In the genomic region with DNA sequence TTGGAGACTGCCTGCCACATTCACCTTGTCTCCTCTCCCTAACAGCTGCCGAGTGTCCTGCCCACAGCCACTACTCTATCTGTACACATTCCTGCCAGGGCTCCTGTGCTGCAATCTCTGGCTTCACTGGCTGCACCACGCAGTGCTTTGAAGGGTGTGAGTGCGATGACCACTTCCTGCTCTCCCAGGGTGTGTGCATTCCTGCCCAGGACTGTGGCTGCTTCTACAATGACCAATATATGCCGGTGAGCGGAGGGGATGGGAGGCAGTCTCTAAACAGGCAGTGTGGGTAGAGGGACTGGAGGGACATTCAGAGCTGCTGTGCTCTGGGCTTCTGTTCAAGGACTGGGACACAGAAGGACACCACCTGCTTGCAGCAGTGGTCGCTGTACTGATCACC, we compare ENCODE assay signal across 31 mouse cellular contexts. TPM values are rescaled to one million over a fixed set of nuclear protein-coding genes. Genes with fewer than 3 reads are reported as not detected.
DNase-seq lines count a peak whose midpoint lies in the region; ATAC-seq lines count a peak whose summit lies in the region.
"Had no signal": no experiment of that assay in that cellular context is flagged by ENCODE, and none has a peak within 500 bp of the region (broad histone marks: within the 10 kb centered on the region; RNA-seq: fewer than 3 reads in every experiment).

No protein-coding gene starts in this region.

- no peak overlapping the region for H3K27ac ChIP-seq in intestine, embryonic 16.5 days (ENCODE audit: low read length)
- H3K27ac ChIP-seq in intestine, embryonic 15.5 days, result no peak overlapping the region
- H3K27ac ChIP-seq in stomach, embryonic 14.5 days (ENCODE audit: low read length), result no peak overlapping the region
- H3K27ac ChIP-seq: forebrain, embryonic 15.5 days; kidney, postnatal 0 days; liver, embryonic 14.5 days; midbrain, embryonic 12.5 days; neural tube, embryonic 12.5 days had no signal

- no peak overlapping the region for H3K4me3 ChIP-seq in intestine, embryonic 16.5 days (ENCODE audit: low read length)
- no peak overlapping the region for H3K4me3 ChIP-seq in intestine, embryonic 15.5 days (replicated peaks)
- H3K4me3 ChIP-seq in stomach, embryonic 14.5 days (ENCODE audit: low read depth, low read length), result no peak overlapping the region
- H3K4me3 ChIP-seq: forebrain, embryonic 15.5 days; heart, embryonic 12.5 days; midbrain, embryonic 12.5 days; myocyte; neural tube, embryonic 12.5 days had no signal

- no peak for ATAC-seq in intestine, embryonic 16.5 days
- no peak for ATAC-seq in intestine, embryonic 15.5 days
- 0 out of 2 replicates have a peak, but pooled peaks have one; percentile 14 for ATAC-seq in stomach, embryonic 14.5 days (ENCODE audit: insufficient number of reproducible peaks, insufficient read depth, low FRiP score, low read depth)
- ATAC-seq: forebrain, embryonic 15.5 days; hindbrain, embryonic 16.5 days had no signal

- peak; percentile 57 for DNase-seq in 3134 (ENCODE audit: extremely low read depth, insufficient read length, low spot score)
- peak; percentile 69 for DNase-seq in Muller cell, postnatal 12 days (ENCODE audit: inconsistent ontology term)
- no peak for DNase-seq in left cerebral cortex, adult 9 months (ENCODE audit: low spot score in 2 of 2)
- DNase-seq in urinary bladder, postnatal 10 days (ENCODE audit: low spot score), result no peak
- DNase-seq: adrenal gland, postnatal 25 days; cerebellum, adult 18-20 months; cerebellum, postnatal 10 days; gastrocnemius, postnatal 36 days; heart, adult 18-20 months; heart, postnatal 10 days; kidney, adult 8-10 months; kidney, postnatal 4 days; layer of hippocampus, postnatal 36 days; liver; lung, adult 2 months; right cerebral cortex, postnatal 4 days had no signal

- no peak overlapping the region for H3K4me2 ChIP-seq in intestine, embryonic 16.5 days (ENCODE audit: low read depth, low read length)
- no peak overlapping the region for H3K4me2 ChIP-seq in intestine, embryonic 15.5 days (replicated peaks)
- H3K4me2 ChIP-seq in stomach, embryonic 14.5 days (replicated peaks; ENCODE audit: low read depth, low read length), result no peak overlapping the region
- H3K4me2 ChIP-seq: forebrain, embryonic 15.5 days; heart, embryonic 12.5 days; midbrain, embryonic 12.5 days; neural tube, embryonic 12.5 days had no signal

- H3K36me3 ChIP-seq in intestine, embryonic 16.5 days (ENCODE audit: control insufficient read depth, insufficient read depth, low read length), result no peaks in the 10 kb centered on the region
- H3K36me3 ChIP-seq in intestine, embryonic 15.5 days, result no peaks in the 10 kb centered on the region
- no peaks in the 10 kb centered on the region for H3K36me3 ChIP-seq in stomach, embryonic 14.5 days (ENCODE audit: control insufficient read depth, insufficient read depth, low read length)
- H3K36me3 ChIP-seq: forebrain, embryonic 15.5 days; G1E; heart, embryonic 12.5 days; midbrain, embryonic 12.5 days; neural tube, embryonic 12.5 days had no signal

- H3K9ac ChIP-seq in intestine, embryonic 16.5 days (ENCODE audit: low read depth, low read length), result 0 out of 2 replicates have a peak overlapping the region, but pooled peaks have one; percentile 10
- no peak overlapping the region for H3K9ac ChIP-seq in intestine, embryonic 15.5 days
- no peak overlapping the region for H3K9ac ChIP-seq in stomach, embryonic 14.5 days (replicated peaks; ENCODE audit: low read depth, low read length)
- H3K9ac ChIP-seq: forebrain, embryonic 15.5 days; heart, embryonic 12.5 days; liver, embryonic 14.5 days; midbrain, embryonic 12.5 days; neural tube, embryonic 12.5 days had no signal

- no peaks in the 10 kb centered on the region for H3K27me3 ChIP-seq in intestine, embryonic 16.5 days (replicated peaks; ENCODE audit: control insufficient read depth, insufficient read depth, low read length)
- no peaks in the 10 kb centered on the region for H3K27me3 ChIP-seq in intestine, embryonic 15.5 days (replicated peaks)
- H3K27me3 ChIP-seq in stomach, embryonic 14.5 days (ENCODE audit: control insufficient read depth, insufficient read depth, low read length), result no peaks in the 10 kb centered on the region
- H3K27me3 ChIP-seq: forebrain, embryonic 15.5 days; midbrain, embryonic 12.5 days had no signal

- WGBS in intestine, embryonic 16.5 days, result 44% methylated on average over 6 of the region's 6 CpGs
- 48% methylated on average over 6 of the region's 6 CpGs for WGBS in intestine, embryonic 15.5 days
- 51% methylated on average over 6 of the region's 6 CpGs for WGBS in stomach, embryonic 14.5 days

- H3K4me1 ChIP-seq in intestine, embryonic 16.5 days (ENCODE audit: control insufficient read depth, insufficient read depth, low read length), result no peaks in the 10 kb centered on the region
- no peaks in the 10 kb centered on the region; the same call in 1 of the 2 replicates for H3K4me1 ChIP-seq in intestine, embryonic 15.5 days (replicated peaks)
- no peaks in the 10 kb centered on the region for H3K4me1 ChIP-seq in stomach, embryonic 14.5 days (ENCODE audit: control insufficient read depth, insufficient read depth, low read length)
- H3K4me1 ChIP-seq: forebrain, embryonic 15.5 days; heart, embryonic 12.5 days; midbrain, embryonic 12.5 days; neural tube, embryonic 12.5 days had no signal

- no peaks in the 10 kb centered on the region for H3K9me3 ChIP-seq in intestine, embryonic 16.5 days (ENCODE audit: control insufficient read depth, low read length)
- no peaks in the 10 kb centered on the region for H3K9me3 ChIP-seq in intestine, embryonic 15.5 days
- no peaks in the 10 kb centered on the region for H3K9me3 ChIP-seq in stomach, embryonic 14.5 days (ENCODE audit: control insufficient read depth, low read depth, low read length)
- H3K9me3 ChIP-seq: forebrain, embryonic 15.5 days; G1E; heart, embryonic 12.5 days; midbrain, embryonic 12.5 days; neural tube, embryonic 12.5 days had no signal

RNA-seq across cellular contexts. Expression of gene Fbl, which starts 10.2 kb away (rescaled TPM):
- 90.2 and 93.9 TPM in 2 replicates for polyA plus RNA-seq in intestine, embryonic 16.5 days (2015; fragmentation: Nextera tagmentation; extraction: Ambion mirVana)
- polyA plus RNA-seq in intestine, embryonic 15.5 days (2015; fragmentation: Nextera tagmentation; extraction: Ambion mirVana), result 133 and 140 TPM in 2 replicates
- polyA plus RNA-seq in stomach, embryonic 14.5 days (2014; fragmentation: Nextera tagmentation; extraction: Ambion mirVana), result 41.8 and 48.2 TPM in 2 replicates

RNA-seq across cellular contexts. Expression of gene Dyrk1b, which starts 20.0 kb away (rescaled TPM):
- polyA plus RNA-seq in intestine, embryonic 16.5 days (2015; fragmentation: Nextera tagmentation; extraction: Ambion mirVana), result 5.0 and 6.1 TPM in 2 replicates
- polyA plus RNA-seq in intestine, embryonic 15.5 days (2015; fragmentation: Nextera tagmentation; extraction: Ambion mirVana), result 6.3 and 7.3 TPM in 2 replicates
- polyA plus RNA-seq in stomach, embryonic 14.5 days (2014; fragmentation: Nextera tagmentation; extraction: Ambion mirVana), result 13.4 and 15.3 TPM in 2 replicates

RNA-seq across cellular contexts. Expression of gene 9530053A07Rik, which starts 30.0 kb away (rescaled TPM):
- polyA plus RNA-seq in intestine, embryonic 16.5 days (2015; fragmentation: Nextera tagmentation; extraction: Ambion mirVana), result 0.06 and 0.10 TPM in 2 replicates
- polyA plus RNA-seq in intestine, embryonic 15.5 days (2015; fragmentation: Nextera tagmentation; extraction: Ambion mirVana), result 0.03 and 0.09 TPM in 2 replicates
- polyA plus RNA-seq in stomach, embryonic 14.5 days (2014; fragmentation: Nextera tagmentation; extraction: Ambion mirVana), result 0.07 TPM in 1 of 2 replicates, not detected in the other
- polyA plus RNA-seq: frontal cortex, adult 2 months; G1E; intestine, embryonic 14.5 days; liver, embryonic 14.5 days; spleen, adult 2 months had no signal

Comparison
In these comparisons a context has a peak if more than half of its experiments do, and no peak if none do; other contexts are left out.
1. DNase-seq: peak in 3134 (single experiment) and Muller cell, postnatal 12 days (single experiment); none in left cerebral cortex, adult 9 months (0 of 2) and urinary bladder, postnatal 10 days (single experiment).